Mouse (Mus musculus) cortical plate, adult 2 months (tissue): ENCODE results near the gene Fam71e2.

ENCODE experiments used
- CTCF ChIP-seq: fragments of 200-500 bp; IDR thresholded peaks from 2 replicates; pipeline ENCODE4 v1.5.1; 2011; ENCODE audit warnings: mild to moderate bottlenecking, control low read depth, low read length; ENCODE audit not compliant: insufficient read depth; ENCODE audit errors: extremely low read depth
- POLR2A ChIP-seq: fragments of 200-500 bp; IDR thresholded peaks from 2 replicates; pipeline ENCODE4 v1.6.1; 2011; ENCODE audit warnings: mild to moderate bottlenecking, low read length, control low read depth; ENCODE audit not compliant: insufficient read depth; ENCODE audit errors: extremely low read depth

DNA sequence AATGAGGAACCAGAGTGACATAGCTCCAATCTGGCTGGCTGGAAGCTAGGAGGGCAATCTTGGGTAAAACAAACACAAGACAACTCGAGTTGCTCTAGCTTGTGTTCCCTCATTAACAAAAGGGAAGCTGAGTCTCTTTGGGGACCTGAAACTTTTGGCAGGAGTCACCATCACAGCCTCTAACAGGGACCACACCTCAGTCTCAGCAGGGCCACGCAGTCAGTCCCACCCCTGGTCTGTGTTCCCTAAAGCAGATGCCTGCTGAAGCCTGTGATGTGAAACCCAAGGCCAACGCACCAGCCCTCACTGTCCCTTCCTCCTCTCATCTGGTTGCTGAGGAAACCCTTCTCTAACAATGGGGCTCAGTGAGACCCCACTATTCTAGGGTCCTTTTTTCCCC, 11.0 kb upstream of the Fam71e2 start:
- TF ChIP-seq CTCF, result no peak
- no peak for TF ChIP-seq POLR2A
